Mouse (Mus musculus) olfactory bulb, adult 2 months (tissue): ENCODE results near the gene Rgma. TPM values are rescaled to one million over a fixed set of nuclear protein-coding genes. Genes with fewer than 3 reads are reported as not detected.

ENCODE experiments used
- H3K27ac ChIP-seq: fragments of 200-500 bp; 2 replicates; pipeline ENCODE4 v1.5.1; 2012; ENCODE audit warnings: low read depth, low read length; ENCODE audit not compliant: insufficient read depth
- H3K4me1 ChIP-seq: fragments of 200-500 bp; 2 replicates; pipeline ENCODE4 v1.6.1; 2012; ENCODE audit warnings: low read length; ENCODE audit not compliant: control insufficient read depth, insufficient read depth
- H3K4me3 ChIP-seq: fragments of 200-500 bp; 2 replicates; pipeline ENCODE4 v1.5.1; 2012; ENCODE audit warnings: mild to moderate bottlenecking, low read depth, low read length, moderate library complexity; ENCODE audit not compliant: insufficient read depth
- CTCF ChIP-seq: fragments of 200-500 bp; IDR thresholded peaks from 2 replicates; pipeline ENCODE4 v1.5.1; 2012; ENCODE audit warnings: low read depth, mild to moderate bottlenecking, low read length, moderate library complexity; ENCODE audit not compliant: insufficient read depth
- POLR2A ChIP-seq: fragments of 200-500 bp; IDR thresholded peaks from 2 replicates; pipeline ENCODE4 v1.6.1; 2012; ENCODE audit warnings: mild to moderate bottlenecking, low read depth, low read length, moderate library complexity; ENCODE audit not compliant: insufficient read depth
- WGBS: fragments of 180-500 bp; shearing (Covaris S2); methylation state at CpG from one replicate; pipeline ENCODE4 v1.1.7; 2018; 5-methylcytosine and 5-hydroxymethylcytosine counted together
- polyA plus RNA-seq: library from polyadenylated mRNA; stranded (reverse); fragments of >200 nt; gene quantifications from 2 replicates; pipeline ENCODE4 v1.2.4, GENCODE M21; 2012; ENCODE audit warnings: low replicate concordance; ENCODE audit not compliant: missing spikeins, insufficient read depth, insufficient read length

Gene Rgma
- polyA plus RNA-seq, 1 experiment = not detected

GRCm38 (mm10) chr7:73377307-73377706 lies 2.0 kb downstream of the Rgma start:
- H3K4me1 ChIP-seq = peaks cover 18% of the 10 kb centered on the region
- no peak for TF ChIP-seq POLR2A
- no peak for TF ChIP-seq CTCF
- WGBS = 43% methylated on average over 12 of the region's 12 CpGs
- no peak overlapping the region for H3K27ac ChIP-seq
- H3K4me3 ChIP-seq = 0 out of 2 replicates have a peak overlapping the region, but pooled peaks have one; percentile 11

DNA sequence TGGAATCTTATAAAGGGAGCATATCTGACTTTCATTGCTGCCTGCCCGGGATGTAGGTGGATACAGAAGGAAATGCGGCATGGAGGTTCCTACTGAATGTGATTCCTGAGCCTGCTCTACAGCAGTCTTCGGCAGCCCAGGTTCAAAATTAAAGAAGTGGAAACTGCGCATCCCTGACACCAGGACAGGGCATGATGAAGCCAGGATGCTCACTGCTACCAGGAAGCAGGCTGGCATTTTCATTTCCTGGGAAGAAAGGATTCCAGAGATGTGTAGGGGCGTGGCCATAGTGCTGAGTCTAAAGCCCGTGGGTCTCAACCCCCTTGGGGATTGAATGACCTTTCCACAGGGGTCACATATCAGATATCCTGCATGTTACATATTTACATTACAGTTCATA lies 2.7 kb downstream of the Rgma start:
- no peak overlapping the region for H3K4me3 ChIP-seq
- 70% methylated on average over 6 of the region's 6 CpGs for WGBS
- no peak for TF ChIP-seq POLR2A
- TF ChIP-seq CTCF = no peak
- H3K4me1 ChIP-seq = peaks cover 14% of the 10 kb centered on the region
- no peak overlapping the region for H3K27ac ChIP-seq

DNA sequence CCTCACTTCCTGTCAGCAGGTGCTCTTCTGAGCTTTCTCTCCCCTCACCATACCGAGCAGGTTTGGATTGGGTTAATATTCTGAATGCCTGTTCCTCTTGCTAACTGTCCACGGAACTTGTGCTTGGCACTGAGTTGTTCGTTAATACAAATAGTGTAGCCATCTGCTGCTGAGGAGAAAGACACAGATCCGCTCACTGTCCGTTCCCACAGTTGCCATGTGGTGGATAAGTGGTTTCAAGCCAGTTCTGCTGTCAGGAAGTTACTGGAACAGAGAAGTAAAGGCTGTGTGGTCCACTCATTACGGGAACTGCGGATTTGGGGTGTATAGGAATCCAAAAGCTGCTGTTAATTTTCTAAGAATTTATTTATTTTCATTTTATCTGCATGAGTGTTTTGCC lies 7.5 kb downstream of the Rgma start:
- WGBS = 78% methylated on average over 7 of the region's 7 CpGs
- no peak for TF ChIP-seq CTCF
- Histone ChIP-seq H3K27ac (no peak overlapping the region), H3K4me1 (no peaks in the 10 kb centered on the region), H3K4me3 (no peak overlapping the region)

DNA sequence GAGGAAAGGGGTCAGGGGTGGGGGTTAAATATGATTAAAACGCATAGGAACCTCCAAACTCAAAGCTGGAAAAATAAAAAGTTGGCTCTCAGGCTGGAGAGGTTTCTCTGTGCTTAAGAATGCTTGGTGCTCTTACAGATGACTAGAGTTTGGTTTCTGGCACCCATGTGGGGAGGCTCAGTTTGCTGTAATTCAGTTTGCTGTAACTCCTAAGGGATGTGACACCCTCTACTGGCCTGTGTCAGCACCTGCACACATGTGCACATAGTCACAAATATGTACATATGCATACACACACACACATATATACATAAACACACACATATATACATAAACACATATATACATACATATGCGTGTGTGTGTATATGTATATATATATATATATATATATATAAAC lies 13.6 kb downstream of the Rgma start:
- 73% methylated on average over 2 of the region's 2 CpGs for WGBS
- TF ChIP-seq POLR2A = no peak
- TF ChIP-seq CTCF = no peak
- Histone ChIP-seq H3K27ac (no peak overlapping the region), H3K4me3 (no peak overlapping the region), H3K4me1 (peaks cover 17% of the 10 kb centered on the region)

GRCm38 (mm10) chr7:73389419-73389818 lies 14.1 kb downstream of the Rgma start:
- 45% methylated on average over 9 of the region's 9 CpGs for WGBS
- TF ChIP-seq POLR2A (no peak), CTCF (no peak)
- peaks cover 17% of the 10 kb centered on the region for H3K4me1 ChIP-seq
- no peak overlapping the region for H3K27ac ChIP-seq
- no peak overlapping the region for H3K4me3 ChIP-seq

GRCm38 (mm10) chr7:73389871-73390294 lies 14.6 kb downstream of the Rgma start:
- TF ChIP-seq POLR2A (no peak), CTCF (no peak)
- H3K4me1 ChIP-seq = peaks cover 17% of the 10 kb centered on the region

DNA sequence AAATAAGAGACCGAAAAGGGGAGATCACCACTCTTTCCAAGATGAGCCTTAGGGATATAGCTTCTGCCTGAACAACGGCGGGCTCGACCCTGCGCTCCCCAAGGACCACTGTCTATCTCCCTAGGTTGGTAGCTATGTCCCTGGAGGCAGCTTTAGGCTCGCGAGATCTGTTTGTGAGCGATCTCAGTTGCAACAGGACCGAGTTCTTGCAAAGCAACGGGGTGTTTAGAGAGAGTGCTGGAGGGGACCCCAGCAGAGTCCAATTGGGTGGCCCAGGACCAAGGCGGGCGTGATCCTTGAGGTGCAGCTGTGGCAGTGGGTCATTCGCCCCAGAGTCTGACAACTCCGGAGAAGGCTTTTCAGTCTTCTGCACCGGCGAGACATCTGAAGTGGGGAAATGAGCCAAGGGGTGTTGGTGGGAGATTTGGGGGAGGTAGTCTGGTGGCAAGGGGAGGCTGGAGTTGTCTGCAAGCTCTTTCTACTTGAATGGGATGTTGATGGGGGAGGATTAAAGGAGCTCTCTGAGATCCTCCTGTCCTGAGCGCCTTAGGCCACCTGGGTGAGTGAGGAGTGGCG lies 15.2 kb downstream of the Rgma start:
- WGBS = 18% methylated on average over 18 of the region's 18 CpGs
- Histone ChIP-seq H3K4me3 (peak overlapping the region; percentile 36), H3K4me1 (peaks cover 17% of the 10 kb centered on the region), H3K27ac (no peak overlapping the region)
- no peak for TF ChIP-seq CTCF
- TF ChIP-seq POLR2A = no peak

More at GRCm38 (mm10) chr7:73389871-73390294, 14.6 kb downstream of the Rgma start:
- H3K27ac ChIP-seq = no peak overlapping the region
- H3K4me3 ChIP-seq = no peak overlapping the region
- 22% methylated on average over 15 of the region's 15 CpGs for WGBS

DNA sequence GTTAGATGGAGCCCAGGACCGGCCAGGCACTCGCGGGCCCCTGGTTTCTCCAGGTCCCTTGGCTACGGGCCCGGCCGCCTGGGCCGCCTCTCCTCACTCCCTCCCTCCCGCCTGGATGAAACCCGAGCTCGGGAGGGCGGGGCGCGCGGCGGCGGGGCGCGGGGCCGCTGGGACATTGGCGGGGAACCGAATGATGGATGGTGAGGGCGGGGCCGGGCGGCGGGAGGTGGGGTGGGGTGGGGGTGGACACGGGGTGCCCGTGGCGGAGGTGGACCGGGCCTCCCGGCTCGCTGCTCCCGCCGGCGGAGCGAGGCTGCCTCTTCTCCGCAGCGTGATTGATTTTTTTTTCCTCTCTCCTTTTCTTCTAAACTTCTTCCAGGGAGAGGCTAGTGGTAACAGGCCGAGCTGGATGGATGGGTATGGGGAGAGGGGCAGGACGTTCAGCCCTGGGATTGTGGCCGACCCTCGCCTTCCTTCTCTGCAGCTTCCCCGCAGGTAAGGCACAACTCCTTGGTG lies 15.8 kb downstream of the Rgma start:
- no peak for TF ChIP-seq CTCF
- TF ChIP-seq POLR2A = no peak
- WGBS = 2% methylated on average over 39 of the region's 42 CpGs
- Histone ChIP-seq H3K27ac (no peak overlapping the region), H3K4me1 (peaks cover 17% of the 10 kb centered on the region), H3K4me3 (peak overlapping the region; percentile 36)

GRCm38 (mm10) chr7:73391518-73392321 lies 16.4 kb downstream of the Rgma start:
- 4% methylated on average over 39 of the region's 39 CpGs for WGBS
- H3K4me1 ChIP-seq = peaks cover 17% of the 10 kb centered on the region
- peak overlapping the region; percentile 36 for H3K4me3 ChIP-seq
- peak overlapping the region; percentile 18; the same call in 1 of the 2 replicates for H3K27ac ChIP-seq
- TF ChIP-seq CTCF (no peak), POLR2A (no peak)
